Mouse (Mus musculus): ENCODE data around the gene Smap2. TPM values are rescaled to one million over a fixed set of nuclear protein-coding genes. Genes with fewer than 3 reads are reported as not detected.

The Smap2 gene
- polyA plus RNA-seq, 1 experiment from 2014 or later = 15.2 TPM

DNA sequence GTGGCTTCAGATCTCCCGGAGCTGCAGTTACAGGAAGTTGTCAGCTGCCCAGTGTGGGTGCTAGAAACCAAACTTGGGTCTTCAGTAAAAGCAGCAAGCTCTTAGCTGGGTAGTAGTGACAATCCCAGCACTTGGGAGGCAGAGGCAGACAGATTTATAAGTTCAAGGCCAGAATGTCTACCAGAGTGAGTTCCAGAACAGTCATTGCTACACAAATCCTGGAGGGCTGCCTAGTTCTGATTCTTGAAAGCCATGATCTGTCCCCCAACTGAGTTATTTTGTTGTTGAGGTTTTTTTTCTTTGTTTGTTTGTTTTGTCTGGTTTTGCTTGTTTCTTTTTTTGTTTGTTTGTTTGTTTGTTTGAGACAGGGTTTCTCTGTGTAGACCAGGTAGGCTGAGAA is 11.1 kb upstream of the Smap2 start:
- H3K27me3 ChIP-seq (ENCODE audit: control insufficient read depth, insufficient read depth, low read length) = no peaks in the 10 kb centered on the region
- 68% methylated on average over 1 of the region's 1 CpGs for WGBS
- H3K4me1 ChIP-seq (ENCODE audit: control insufficient read depth, insufficient read depth, low read length) = no peaks in the 10 kb centered on the region
- H3K4me3 ChIP-seq (ENCODE audit: low read depth, low read length) = no peak overlapping the region
- H3K9me3 ChIP-seq (ENCODE audit: control insufficient read depth, low read depth, low read length) = no peaks in the 10 kb centered on the region
- H3K36me3 ChIP-seq (ENCODE audit: control insufficient read depth, insufficient read depth, low read length) = no peaks in the 10 kb centered on the region
- no peak overlapping the region for H3K9ac ChIP-seq (replicated peaks; ENCODE audit: low read depth, low read length)
- ATAC-seq (ENCODE audit: insufficient number of reproducible peaks, insufficient read depth, low FRiP score, low read depth) = no peak
- no peak overlapping the region for H3K27ac ChIP-seq (ENCODE audit: low read length)
- H3K4me2 ChIP-seq (replicated peaks; ENCODE audit: low read depth, low read length) = no peak overlapping the region

GRCm38 (mm10) chr4:121025681-121026080 is 8.6 kb upstream of the Smap2 start:
- H3K4me2 ChIP-seq (replicated peaks; ENCODE audit: low read depth, low read length) = no peak overlapping the region
- H3K9ac ChIP-seq (replicated peaks; ENCODE audit: low read depth, low read length) = no peak overlapping the region
- 71% methylated on average over 2 of the region's 2 CpGs for WGBS

GRCm38 (mm10) chr4:121023941-121024340 is 6.9 kb upstream of the Smap2 start:
- ATAC-seq (ENCODE audit: insufficient number of reproducible peaks, insufficient read depth, low FRiP score, low read depth) = no peak
- H3K27ac ChIP-seq (ENCODE audit: low read length) = no peak overlapping the region

More at GRCm38 (mm10) chr4:121025681-121026080, 8.6 kb upstream of the Smap2 start:
- 0 out of 2 replicates have a peak, but pooled peaks cover 3% of the 10 kb centered on the region for H3K4me1 ChIP-seq (ENCODE audit: control insufficient read depth, insufficient read depth, low read length)
- H3K4me3 ChIP-seq (ENCODE audit: low read depth, low read length) = no peak overlapping the region
- H3K27ac ChIP-seq (ENCODE audit: low read length) = no peak overlapping the region
- H3K36me3 ChIP-seq (ENCODE audit: control insufficient read depth, insufficient read depth, low read length) = no peaks in the 10 kb centered on the region
- no peak for ATAC-seq (ENCODE audit: insufficient number of reproducible peaks, insufficient read depth, low FRiP score, low read depth)
- H3K27me3 ChIP-seq (ENCODE audit: control insufficient read depth, insufficient read depth, low read length) = no peaks in the 10 kb centered on the region
- H3K9me3 ChIP-seq (ENCODE audit: control insufficient read depth, low read depth, low read length) = no peaks in the 10 kb centered on the region

DNA sequence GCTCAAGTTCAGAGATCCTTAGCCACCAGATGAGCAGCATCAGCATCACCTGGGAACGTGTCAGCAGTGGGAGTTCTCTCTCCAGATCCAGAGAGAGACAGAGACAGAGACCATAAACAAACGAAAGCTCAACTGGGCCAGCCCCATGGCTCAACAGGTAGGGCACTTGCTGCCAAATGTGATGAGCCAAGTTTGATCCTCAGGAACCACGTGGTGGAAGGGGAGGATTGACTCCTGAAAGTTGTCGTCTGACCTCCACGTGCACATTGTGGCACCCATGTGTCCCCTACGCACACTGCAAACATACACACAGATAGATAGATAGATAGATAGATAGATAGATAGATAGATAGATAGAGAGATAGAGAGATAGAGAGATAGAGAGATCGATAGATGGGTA is 6.4 kb upstream of the Smap2 start:
- H3K9ac ChIP-seq (replicated peaks; ENCODE audit: low read depth, low read length) = no peak overlapping the region
- H3K36me3 ChIP-seq (ENCODE audit: control insufficient read depth, insufficient read depth, low read length) = no peaks in the 10 kb centered on the region
- no peaks in the 10 kb centered on the region for H3K27me3 ChIP-seq (ENCODE audit: control insufficient read depth, insufficient read depth, low read length)
- H3K4me2 ChIP-seq (replicated peaks; ENCODE audit: low read depth, low read length) = no peak overlapping the region
- H3K4me1 ChIP-seq (ENCODE audit: control insufficient read depth, insufficient read depth, low read length) = 0 out of 2 replicates have a peak, but pooled peaks cover 3% of the 10 kb centered on the region
- WGBS = 79% methylated on average over 7 of the region's 7 CpGs
- no peak overlapping the region for H3K27ac ChIP-seq (ENCODE audit: low read length)
- H3K9me3 ChIP-seq (ENCODE audit: control insufficient read depth, low read depth, low read length) = no peaks in the 10 kb centered on the region
- no peak for ATAC-seq (ENCODE audit: insufficient number of reproducible peaks, insufficient read depth, low FRiP score, low read depth)
- no peak overlapping the region for H3K4me3 ChIP-seq (ENCODE audit: low read depth, low read length)

More at GRCm38 (mm10) chr4:121023941-121024340, 6.9 kb upstream of the Smap2 start:
- no peak overlapping the region for H3K9ac ChIP-seq (replicated peaks; ENCODE audit: low read depth, low read length)
- no peaks in the 10 kb centered on the region for H3K9me3 ChIP-seq (ENCODE audit: control insufficient read depth, low read depth, low read length)
- WGBS = 86% methylated on average over 2 of the region's 2 CpGs
- H3K36me3 ChIP-seq (ENCODE audit: control insufficient read depth, insufficient read depth, low read length) = no peaks in the 10 kb centered on the region
- H3K4me1 ChIP-seq (ENCODE audit: control insufficient read depth, insufficient read depth, low read length) = 0 out of 2 replicates have a peak, but pooled peaks cover 3% of the 10 kb centered on the region
- H3K4me3 ChIP-seq (ENCODE audit: low read depth, low read length) = no peak overlapping the region
- H3K4me2 ChIP-seq (replicated peaks; ENCODE audit: low read depth, low read length) = no peak overlapping the region
- H3K27me3 ChIP-seq (ENCODE audit: control insufficient read depth, insufficient read depth, low read length) = no peaks in the 10 kb centered on the region

DNA sequence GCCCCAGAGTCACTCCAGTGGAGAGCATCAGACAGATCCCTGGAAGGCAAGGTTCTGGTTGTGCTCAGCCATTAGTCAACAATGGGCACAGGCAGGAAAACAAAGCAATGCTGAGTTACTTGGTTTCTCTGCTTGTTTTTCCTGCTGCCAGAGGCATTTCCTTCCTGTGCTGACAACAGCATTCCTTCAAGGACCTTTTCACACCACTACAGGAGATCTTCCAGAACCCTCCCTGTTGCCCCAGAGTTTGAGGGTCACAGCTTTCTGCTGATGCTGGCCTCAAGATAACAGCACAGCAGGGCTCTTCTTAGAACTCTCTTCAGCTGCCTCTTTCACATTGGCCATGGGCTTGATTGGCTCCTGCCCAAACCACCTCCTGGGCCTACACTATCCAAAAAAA is 4.9 kb upstream of the Smap2 start:
- Histone ChIP-seq H3K9ac (replicated peaks; ENCODE audit: low read depth, low read length) (no peak overlapping the region), H3K9me3 (ENCODE audit: control insufficient read depth, low read depth, low read length) (no peaks in the 10 kb centered on the region), H3K27ac (ENCODE audit: low read length) (no peak overlapping the region), H3K4me1 (ENCODE audit: control insufficient read depth, insufficient read depth, low read length) (0 out of 2 replicates have a peak, but pooled peaks cover 3% of the 10 kb centered on the region), H3K4me3 (ENCODE audit: low read depth, low read length) (no peak overlapping the region), H3K36me3 (ENCODE audit: control insufficient read depth, insufficient read depth, low read length) (no peaks in the 10 kb centered on the region), H3K4me2 (replicated peaks; ENCODE audit: low read depth, low read length) (no peak overlapping the region), H3K27me3 (ENCODE audit: control insufficient read depth, insufficient read depth, low read length) (no peaks in the 10 kb centered on the region)
- no peak for ATAC-seq (ENCODE audit: insufficient number of reproducible peaks, insufficient read depth, low FRiP score, low read depth)

GRCm38 (mm10) chr4:121020040-121020790 is 3.2 kb upstream of the Smap2 start:
- no peaks in the 10 kb centered on the region for H3K27me3 ChIP-seq (ENCODE audit: control insufficient read depth, insufficient read depth, low read length)
- no peak overlapping the region for H3K4me2 ChIP-seq (replicated peaks; ENCODE audit: low read depth, low read length)
- WGBS = 73% methylated on average over 10 of the region's 10 CpGs
- no peaks in the 10 kb centered on the region for H3K9me3 ChIP-seq (ENCODE audit: control insufficient read depth, low read depth, low read length)
- no peak overlapping the region for H3K27ac ChIP-seq (ENCODE audit: low read length)
- H3K36me3 ChIP-seq (ENCODE audit: control insufficient read depth, insufficient read depth, low read length) = no peaks in the 10 kb centered on the region
- H3K4me3 ChIP-seq (ENCODE audit: low read depth, low read length) = no peak overlapping the region
- peaks cover 10% of the 10 kb centered on the region; the same call in 1 of the 2 replicates for H3K4me1 ChIP-seq (ENCODE audit: control insufficient read depth, insufficient read depth, low read length)
- H3K9ac ChIP-seq (replicated peaks; ENCODE audit: low read depth, low read length) = no peak overlapping the region
- ATAC-seq (ENCODE audit: insufficient number of reproducible peaks, insufficient read depth, low FRiP score, low read depth) = no peak

DNA sequence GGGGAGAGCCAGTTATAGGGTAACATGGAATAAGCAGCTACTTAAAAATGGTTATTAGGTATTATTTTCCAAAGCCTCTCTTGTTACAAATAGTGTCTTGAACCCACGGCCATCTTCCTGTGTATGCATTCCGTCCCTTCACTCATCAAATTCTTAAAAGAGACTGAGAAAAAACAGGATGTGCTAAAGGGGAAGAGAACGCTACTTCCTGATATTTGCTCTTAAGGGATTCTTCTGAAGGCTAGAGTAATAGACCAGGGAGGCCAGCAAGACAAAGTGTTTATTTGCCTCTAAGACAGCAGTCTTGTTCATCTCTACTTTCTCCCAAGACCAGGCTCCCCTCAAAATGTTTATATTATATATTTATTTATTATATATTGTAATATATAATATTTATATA is 1.2 kb upstream of the Smap2 start:
- no peaks in the 10 kb centered on the region for H3K27me3 ChIP-seq (ENCODE audit: control insufficient read depth, insufficient read depth, low read length)
- peaks cover 10% of the 10 kb centered on the region; the same call in 1 of the 2 replicates for H3K4me1 ChIP-seq (ENCODE audit: control insufficient read depth, insufficient read depth, low read length)
- ATAC-seq (ENCODE audit: insufficient number of reproducible peaks, insufficient read depth, low FRiP score, low read depth) = no peak
- H3K4me3 ChIP-seq (ENCODE audit: low read depth, low read length) = no peak overlapping the region
- H3K4me2 ChIP-seq (replicated peaks; ENCODE audit: low read depth, low read length) = no peak overlapping the region
- no peaks in the 10 kb centered on the region for H3K36me3 ChIP-seq (ENCODE audit: control insufficient read depth, insufficient read depth, low read length)
- 80% methylated on average over 3 of the region's 3 CpGs for WGBS
- no peak overlapping the region for H3K27ac ChIP-seq (ENCODE audit: low read length)
- H3K9ac ChIP-seq (replicated peaks; ENCODE audit: low read depth, low read length) = no peak overlapping the region
- H3K9me3 ChIP-seq (ENCODE audit: control insufficient read depth, low read depth, low read length) = no peaks in the 10 kb centered on the region

DNA sequence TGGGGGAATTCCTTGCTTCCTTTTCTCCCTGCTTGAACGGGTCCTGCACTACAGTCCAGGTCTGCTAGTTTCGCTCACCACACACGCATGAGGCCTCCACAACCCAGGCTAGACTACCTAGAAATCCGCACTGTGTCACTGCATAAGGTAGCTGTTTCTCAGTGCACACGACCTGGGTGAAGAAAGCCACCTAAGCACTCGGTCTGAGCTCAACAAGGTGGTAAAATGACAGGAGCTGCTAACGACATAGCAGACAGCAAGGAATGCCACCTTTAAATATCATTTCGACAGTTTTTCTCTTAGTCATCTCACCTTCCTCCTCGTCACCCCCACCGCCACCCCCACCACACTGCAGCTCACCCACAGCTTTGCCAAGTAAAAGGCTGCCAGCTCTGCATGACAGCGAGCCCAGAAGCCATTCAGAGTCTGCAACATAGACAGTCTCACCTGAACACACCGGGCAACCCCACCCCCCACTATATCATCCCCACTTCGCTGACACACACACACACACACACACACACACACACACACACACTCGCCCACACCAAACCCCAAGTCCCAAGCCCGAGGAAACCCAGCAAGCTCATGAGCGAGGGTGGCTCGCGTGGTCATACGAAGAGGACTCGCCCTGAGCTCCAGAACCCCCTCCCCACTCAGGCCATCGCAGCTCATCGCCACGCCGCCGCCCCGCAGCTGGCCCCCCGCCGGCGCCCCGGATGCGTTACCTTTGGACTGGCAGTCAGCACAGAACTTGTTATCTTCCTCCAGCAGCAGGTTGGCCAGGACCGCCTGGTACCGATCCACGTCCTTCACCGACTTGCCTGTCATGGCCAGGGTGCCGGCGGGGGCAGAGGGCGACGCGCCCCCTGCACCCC is 787 bp downstream of the Smap2 start:
- 5% methylated on average over 40 of the region's 40 CpGs for WGBS
- Histone ChIP-seq H3K36me3 (ENCODE audit: control insufficient read depth, insufficient read depth, low read length) (no peaks in the 10 kb centered on the region), H3K27me3 (ENCODE audit: control insufficient read depth, insufficient read depth, low read length) (no peaks in the 10 kb centered on the region), H3K4me1 (ENCODE audit: control insufficient read depth, insufficient read depth, low read length) (peaks cover 7% of the 10 kb centered on the region; the same call in 1 of the 2 replicates), H3K9ac (replicated peaks; ENCODE audit: low read depth, low read length) (peak overlapping the region; percentile 75), H3K4me3 (ENCODE audit: low read depth, low read length) (peak overlapping the region; percentile 95), H3K4me2 (replicated peaks; ENCODE audit: low read depth, low read length) (peak overlapping the region; percentile 77), H3K9me3 (ENCODE audit: control insufficient read depth, low read depth, low read length) (no peaks in the 10 kb centered on the region), H3K27ac (ENCODE audit: low read length) (peak overlapping the region; percentile 56; the same call in 1 of the 2 replicates)
- peak; percentile 20; the same call in 1 of the 2 replicates for ATAC-seq (ENCODE audit: insufficient number of reproducible peaks, insufficient read depth, low FRiP score, low read depth)

All from stomach, embryonic 14.5 days (tissue).